Mouse (Mus musculus) megakaryocyte, adult 5-6 weeks (primary cell): ENCODE measurements at regions not wholly inside any gene's neighbourhood (a gene's known extent, or its start where the extent isn't known, plus 50 kb on each side); places are given as distances from the start of the nearest gene placed in this dataset.
A peak's percentile ranks its signal among the peaks of the same experiment; 100 is the strongest.
"Not testable (repeated sequence)": the region's sequence is repeated elsewhere in the genome, so short reads cannot be mapped to it uniquely, and the experiment has no call there.

Experiments used
- ATAC-seq: 2 replicates; pipeline ENCODE4 v1.8.0; 2016; ENCODE audit warnings: mild to moderate bottlenecking, inconsistent platforms; ENCODE audit not compliant: poor library complexity, severe bottlenecking

DNA sequence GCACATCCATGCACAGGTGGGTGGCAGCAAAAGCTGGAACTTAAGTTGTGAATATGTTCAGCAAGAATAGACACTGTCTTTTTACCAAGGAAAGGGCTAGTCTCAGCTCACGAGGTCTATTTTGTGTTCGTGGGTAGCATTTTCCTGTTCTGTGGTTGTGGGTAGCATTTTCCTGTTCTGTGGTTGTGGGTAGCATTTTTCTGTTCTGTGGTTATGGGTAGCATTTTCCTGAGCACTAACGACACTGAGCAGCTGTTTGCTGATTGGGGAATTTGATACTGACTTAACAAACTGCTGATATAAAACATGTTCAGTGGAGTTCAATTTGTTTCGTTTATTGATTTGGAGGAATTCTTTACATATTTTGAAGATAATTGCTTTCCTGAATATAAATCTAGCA, 837.8 kb upstream of the Vwc2 start:
- ATAC-seq, result peak; percentile 93

DNA sequence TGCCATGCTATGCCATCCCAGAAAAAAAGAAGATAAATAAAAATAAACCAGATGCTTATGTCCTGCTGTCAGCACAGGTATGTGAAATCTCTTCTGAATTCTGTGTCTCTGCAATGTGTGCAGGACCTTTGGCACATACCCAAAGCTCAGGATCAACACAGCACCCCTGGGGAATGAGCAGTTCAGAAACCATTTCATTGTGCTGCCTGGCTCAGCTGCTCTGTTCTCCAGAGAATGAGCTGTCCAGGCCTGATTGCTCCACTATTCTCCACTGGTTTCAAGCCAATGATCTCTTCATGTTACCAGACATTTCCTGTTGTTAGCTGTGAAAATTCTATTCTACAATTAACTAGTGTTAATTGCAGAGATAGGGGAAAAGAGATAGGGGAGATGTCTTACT, 830.5 kb upstream of the Vwc2 start:
- no peak for ATAC-seq

DNA sequence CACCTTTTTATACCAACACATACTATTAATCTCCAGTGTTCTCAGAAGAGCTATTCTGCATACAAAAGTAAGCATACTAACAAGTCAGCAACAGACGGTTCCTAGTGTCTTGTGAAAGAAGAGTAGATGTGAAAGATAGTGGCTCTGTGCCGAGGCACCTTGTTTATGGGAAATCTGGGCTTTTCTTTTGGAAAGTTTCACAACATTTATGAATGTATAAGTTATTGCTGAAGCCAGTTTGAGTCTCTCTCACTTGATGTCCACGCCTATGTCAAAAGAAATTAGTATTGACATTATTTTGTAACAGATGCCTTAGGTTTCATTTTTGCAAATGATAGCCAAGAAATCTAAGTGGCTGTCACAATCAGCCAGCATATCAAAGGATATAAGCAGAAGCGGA, 822.0 kb upstream of the Vwc2 start:
- no peak for ATAC-seq

DNA sequence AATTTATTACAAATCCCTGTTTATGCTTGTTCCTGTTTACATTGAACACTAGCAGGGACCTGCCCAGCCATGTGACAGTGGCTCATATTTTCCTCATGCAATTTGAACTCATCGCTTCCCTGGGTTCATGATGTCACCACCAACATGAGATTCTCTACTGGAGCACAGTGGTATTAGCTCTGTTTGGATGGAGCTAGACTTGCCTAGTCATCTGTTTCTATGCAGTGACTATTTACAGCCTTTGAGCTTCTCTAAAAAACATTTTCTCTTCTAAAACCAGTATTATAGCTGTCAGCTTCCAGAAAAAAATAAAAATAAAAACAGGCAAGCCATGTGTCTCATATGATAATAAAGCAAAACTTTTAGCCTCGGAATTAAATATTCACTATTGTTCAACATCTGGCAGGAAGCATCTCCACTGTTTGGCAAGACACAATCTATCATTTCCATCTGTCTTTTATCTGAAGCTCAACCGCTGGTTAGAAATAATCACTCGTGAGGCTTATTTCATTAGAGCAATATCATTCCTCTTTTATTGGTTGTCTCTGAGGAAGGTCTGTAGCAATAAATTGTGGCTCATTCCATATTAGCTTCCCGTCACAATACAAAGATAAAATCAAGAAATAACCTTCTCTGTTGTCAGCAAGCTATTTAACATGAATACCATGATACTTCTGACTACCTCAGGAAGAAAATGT, 804.9 kb upstream of the Vwc2 start:
- peak; percentile 21; the same call in 1 of the 2 replicates for ATAC-seq

DNA sequence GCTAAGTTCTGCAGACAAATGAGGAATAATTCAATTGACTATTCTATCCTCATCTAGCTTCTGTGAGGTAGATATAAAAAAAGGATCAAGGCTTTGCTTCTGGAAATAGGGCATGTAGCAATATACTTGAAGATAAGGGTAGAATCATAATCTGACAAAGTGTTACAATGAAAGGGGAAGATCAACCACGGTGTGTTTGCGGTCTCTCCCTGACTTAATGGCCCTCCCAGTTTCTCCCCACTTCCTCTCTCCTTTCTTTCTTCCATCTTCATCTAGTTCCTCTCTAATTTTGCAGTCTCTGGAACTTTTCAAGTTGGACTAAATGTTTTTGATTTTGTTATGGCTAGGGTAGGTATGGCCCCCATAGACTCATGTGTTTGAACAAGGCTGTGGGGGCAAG, 796.6 kb upstream of the Vwc2 start:
- peak; percentile 77 for ATAC-seq

DNA sequence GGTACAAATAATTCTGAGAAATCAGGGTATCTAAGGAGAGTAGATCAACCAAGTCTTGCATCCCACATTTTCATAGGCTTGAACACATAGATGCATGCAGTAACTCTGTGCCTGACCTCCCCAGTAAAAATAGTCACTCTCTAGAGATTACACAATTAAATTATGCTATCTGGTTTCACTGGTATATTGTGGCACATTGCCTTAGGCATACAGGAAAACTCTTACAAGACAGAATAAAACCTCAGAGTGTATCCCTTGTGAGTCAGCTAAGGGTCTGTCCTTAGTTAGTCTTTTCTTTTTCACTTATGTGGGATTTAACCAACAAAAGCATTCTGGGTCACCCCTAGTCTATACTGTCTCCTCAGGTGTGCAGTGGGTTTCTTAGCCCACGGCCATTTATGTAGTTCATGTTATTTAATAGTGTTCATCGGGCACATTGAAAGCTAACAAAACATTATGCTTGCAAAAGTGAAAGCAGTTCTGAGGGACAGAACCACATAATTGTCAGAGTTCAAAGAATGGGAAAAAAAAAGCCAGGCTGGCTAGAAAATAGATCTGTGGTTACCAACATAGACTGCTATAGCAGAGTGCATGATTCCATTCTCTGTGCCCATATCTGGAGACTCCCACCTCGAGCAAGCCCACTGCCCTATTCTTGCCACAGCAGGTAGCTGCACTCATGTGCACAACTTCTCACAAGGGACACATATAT, 795.8 kb upstream of the Vwc2 start:
- ATAC-seq, result peak; percentile 35; the same call in 1 of the 2 replicates

DNA sequence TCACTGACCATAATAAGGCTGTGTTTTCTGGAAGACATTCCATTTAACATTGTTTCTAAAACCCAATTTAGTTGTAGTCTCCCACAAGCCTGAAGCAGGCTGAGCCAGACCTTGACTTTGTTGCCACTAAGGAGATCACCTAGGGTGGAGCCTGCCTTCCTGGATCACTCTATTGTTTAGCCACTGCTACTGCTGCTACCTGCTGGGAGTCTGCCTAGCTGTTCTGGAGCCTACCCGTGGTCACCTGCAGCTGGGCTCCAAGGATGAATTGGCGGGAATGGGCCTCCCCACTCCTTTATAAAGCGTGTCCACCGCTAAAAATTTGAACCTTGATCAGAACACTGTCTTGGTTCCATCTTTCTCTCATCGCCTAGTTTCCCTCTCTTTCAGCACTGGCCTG, 783.8 kb upstream of the Vwc2 start:
- not testable (repeated sequence) for ATAC-seq

DNA sequence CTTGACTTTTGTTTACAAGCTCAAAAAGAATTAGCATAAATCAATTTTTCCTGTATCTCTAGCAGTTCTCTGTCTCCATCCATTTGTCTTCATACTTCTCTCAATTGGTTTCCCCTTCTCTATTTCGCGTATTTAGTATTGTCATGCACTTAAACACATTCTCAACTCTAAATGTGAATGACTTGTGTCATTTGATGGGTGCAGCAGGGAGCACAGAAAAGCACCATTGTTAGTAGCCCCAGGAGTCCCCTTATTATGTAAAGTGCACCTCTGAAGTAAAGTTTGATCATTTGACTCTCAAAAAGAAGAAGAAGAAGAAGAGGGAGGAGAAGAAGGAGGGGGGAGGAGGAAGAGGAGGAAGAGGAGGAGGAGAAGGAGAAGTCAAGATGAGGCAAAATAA, 776.2 kb upstream of the Vwc2 start:
- no peak for ATAC-seq

DNA sequence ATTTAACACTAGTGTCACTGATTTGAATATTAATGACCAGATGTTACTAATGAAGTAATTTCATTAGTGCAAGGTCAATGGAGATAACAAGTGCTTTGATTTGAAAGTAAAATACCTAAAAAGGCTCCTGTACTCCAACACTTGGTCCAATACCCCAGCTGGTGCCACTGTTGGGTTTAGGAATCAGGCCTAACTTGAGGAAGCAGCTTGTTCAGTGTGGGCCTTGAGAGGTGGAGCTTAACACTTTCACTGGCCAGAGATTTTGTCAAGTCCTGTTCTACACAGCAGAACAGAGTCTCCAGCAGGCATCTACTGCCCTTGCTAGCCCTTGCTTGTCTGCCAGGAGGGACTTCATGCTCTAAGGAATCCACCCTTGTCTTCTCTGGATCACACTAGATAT, 741.7 kb upstream of the Vwc2 start:
- no peak for ATAC-seq
